Mouse (Mus musculus): ENCODE data around the gene Pnmal1.
"Not testable (repeated sequence)": the region's sequence is repeated elsewhere in the genome, so short reads cannot be mapped to it uniquely, and the experiment has no call there.

The Pnmal1 gene

GRCm38 (mm10) chr7:16950861-16951635, 8.4 kb upstream of the Pnmal1 start:
- DNase-seq (ENCODE audit: low spot score in 2 of 2): peak; percentile 67 to 80

DNA sequence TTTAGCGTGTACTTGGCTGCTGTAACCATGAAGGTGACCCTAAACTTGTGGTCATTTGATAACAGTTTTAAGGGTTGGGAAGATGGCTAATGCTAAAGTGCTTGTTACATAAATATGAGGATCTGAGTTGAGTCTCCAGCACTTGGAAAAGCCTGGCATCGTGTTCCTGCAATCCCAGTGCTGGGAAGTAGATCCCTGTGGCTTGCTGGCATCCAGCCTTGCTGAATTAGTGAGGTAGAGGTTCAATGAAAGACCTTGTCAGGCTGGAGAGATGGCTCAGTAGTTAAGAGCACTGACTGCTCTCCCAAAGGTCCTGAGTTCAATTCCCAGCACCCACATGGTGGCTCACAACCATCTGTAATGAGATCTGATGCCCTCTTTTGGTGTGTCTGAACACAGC, 5.7 kb upstream of the Pnmal1 start:
- DNase-seq (ENCODE audit: low spot score in 2 of 2): not testable (repeated sequence)

GRCm38 (mm10) chr7:16955712-16956111, 3.8 kb upstream of the Pnmal1 start:
- DNase-seq (ENCODE audit: low spot score in 2 of 2): no peak

DNA sequence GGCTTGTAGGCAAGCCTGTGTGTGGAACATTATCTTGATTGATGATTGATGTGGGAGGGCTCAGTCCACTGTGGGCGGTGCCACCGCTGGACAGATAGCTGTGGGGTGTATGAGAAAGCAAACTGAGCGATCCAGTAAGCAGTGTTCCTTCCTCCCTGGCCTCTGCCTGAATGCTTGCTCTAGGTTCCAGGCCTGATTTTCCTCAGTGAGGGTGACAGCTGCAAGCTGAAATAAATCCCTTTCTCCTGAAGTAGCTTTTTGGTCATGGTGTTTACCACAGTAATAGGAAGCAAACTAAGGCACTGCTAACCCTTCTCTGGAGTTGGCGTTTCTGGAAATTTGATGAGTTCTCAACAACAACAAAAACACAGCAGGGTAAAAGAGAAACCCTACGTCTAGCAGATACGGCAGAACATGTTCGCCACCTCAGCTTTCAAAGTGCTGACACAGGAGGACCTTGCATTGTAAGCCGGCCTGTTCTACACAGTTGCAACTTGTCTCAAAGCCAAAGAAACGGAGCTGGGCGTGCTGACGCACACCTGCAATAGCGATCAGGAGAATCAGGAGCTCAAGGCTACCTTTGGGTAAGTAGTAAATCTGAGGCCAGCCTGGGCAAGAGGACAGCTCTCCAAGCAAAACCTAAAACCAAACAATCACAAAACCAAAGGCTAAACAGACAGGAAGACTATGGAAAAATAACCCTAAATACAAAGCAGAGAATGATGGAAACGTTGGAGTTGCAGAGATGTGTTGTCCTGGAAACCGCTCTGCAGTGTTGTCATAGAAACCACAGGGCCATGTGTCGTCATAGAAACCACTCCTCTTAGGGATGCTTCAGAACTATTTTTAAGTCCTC, 2.8 kb upstream of the Pnmal1 start:
- peak in 1 of 2 experiments; percentile 34 for DNase-seq (ENCODE audit: low spot score in 2 of 2)

GRCm38 (mm10) chr7:16961678-16962077, 2.2 kb downstream of the Pnmal1 start:
- DNase-seq (ENCODE audit: low spot score in 2 of 2): no peak

DNA sequence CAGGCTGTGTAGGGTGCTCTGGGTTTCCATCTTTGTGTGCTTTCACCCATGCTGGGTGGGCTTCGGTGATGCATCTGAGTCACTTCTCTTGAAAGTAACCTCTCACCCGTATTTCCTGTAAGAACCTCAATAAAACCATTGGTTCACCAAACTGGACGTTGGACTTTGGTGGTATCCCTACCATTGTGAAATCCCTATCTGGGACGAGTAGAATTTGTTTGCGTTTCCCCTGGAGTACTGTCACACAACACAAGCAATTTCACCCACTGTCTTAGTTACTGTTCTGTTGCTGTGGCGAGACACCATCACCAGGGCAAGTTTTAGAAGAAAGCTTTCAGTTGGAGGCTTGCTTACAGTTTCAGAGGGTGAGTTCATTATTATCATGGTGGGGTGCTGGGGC, 8.9 kb downstream of the Pnmal1 start:
- no peak for DNase-seq (ENCODE audit: low spot score in 2 of 2)

GRCm38 (mm10) chr7:16971160-16971559, 11.7 kb downstream of the Pnmal1 start:
- no peak for DNase-seq (ENCODE audit: low spot score in 2 of 2)

GRCm38 (mm10) chr7:16974018-16974417, 14.5 kb downstream of the Pnmal1 start:
- no peak for DNase-seq (ENCODE audit: low spot score in 2 of 2)

- DNase-seq (ENCODE audit: low spot score in 2 of 2): no peak
Observed at GRCm38 (mm10) chr7:16976298-16976697, 16.8 kb downstream of the Pnmal1 start.

DNA sequence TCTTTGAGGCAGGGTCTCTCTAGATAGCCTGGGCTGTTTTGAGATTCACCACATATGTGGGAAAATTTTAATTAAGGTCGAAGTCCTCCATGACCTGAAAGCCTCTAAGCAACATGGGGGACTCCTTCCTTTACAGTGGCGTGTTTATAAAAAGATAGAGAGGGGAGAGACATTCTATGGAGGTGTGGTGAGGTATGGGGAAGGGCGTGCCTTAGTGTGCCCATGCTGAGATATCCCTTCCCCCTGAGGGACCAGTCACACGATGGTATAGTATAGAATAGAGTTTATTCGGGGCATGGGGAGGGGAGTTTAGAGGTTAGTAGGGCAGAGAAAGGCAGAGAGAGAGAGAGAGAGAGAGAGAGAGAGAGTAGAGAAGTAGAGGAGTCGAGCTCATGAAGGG, 18.7 kb downstream of the Pnmal1 start:
- DNase-seq (ENCODE audit: low spot score in 2 of 2): no peak

DNA sequence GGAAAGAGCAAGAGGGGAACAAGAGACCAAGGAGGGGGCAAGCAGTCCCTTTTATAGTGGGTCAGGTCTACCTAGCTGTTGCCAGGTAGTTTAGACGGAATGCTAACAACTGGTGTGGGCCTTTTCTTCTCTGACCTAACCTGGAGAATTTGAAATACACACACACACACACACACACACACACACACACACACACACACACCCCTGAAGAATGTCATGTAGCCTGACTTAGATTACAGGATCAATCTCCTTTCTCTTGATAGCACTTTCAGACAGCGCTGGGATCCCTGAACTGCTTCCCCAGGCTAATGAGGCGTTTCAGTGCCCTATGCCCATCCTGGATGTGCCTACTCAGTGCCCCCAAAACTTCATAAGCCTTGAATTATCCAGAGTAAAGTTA, 19.1 kb downstream of the Pnmal1 start:
- no peak for DNase-seq (ENCODE audit: low spot score in 2 of 2)

- no peak for DNase-seq (ENCODE audit: low spot score in 2 of 2)
Observed at GRCm38 (mm10) chr7:16980348-16980747, 20.9 kb downstream of the Pnmal1 start.

DNA sequence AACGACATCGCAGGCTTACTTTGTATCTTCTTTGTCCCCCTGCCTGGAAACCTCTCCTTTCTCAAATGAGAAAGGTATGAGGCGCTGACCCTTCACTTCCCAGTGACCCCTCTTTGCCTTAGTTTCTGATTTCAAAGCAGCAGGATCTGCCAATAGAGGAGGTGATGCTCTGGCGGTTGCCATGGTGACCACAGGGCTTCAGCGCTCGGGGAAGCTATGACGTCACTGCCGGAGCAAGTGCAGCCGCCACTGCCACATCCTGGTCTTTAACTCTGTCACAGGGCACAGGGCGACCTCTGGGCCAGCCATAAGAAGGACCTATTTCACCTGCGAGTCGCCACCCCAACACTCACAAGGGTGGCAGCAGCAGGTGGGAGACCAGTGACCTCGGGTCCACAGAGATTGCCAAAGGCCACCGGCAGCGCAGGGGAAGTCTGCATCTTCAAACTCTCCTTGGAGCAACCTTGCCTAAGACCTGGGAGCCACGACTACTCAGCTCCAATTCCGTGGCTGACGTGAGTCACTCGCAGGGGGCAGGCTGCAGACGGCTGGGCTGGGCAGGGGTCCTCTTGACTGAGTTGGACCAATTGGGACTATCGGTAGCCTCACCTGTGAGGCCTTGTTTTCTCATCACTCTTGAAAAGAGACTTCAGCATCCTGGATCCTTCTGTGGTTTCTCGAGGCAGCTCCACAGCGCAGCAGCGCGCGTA, 23.5 kb downstream of the Pnmal1 start, which contains the start of gene Gm42372:
Gm42372 (plus strand) TSS at position 228 of the 710 bp plus-strand sequence.
- DNase-seq (ENCODE audit: low spot score in 2 of 2): peak; percentile 74 to 85

DNA sequence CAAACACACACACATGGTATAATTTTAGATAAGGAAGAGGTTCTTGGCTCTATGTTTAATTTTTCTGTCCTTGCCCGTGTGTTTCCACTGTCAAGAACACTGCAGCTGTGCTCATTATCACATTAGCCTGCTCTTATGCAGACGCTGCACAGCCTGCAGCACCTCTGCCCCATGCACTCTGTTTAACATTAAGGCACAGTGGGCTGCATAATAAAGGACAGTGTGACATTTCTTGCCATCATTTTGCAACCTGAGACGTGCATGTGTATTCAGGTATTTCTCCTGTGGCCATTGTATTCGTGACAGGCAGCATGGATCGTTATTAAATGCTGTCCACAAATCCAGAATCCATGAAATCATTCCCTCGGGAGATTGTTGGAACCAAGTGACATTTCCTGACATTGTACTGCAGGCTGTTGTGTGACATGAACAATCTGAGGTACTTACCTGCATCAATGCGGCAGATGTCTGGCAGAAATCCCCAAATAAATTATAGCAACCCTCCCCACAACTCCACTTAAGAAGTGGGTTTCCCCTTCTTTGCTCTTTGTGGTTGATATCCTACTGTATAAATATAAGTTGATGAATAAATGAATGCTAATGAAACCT, 28.2 kb downstream of the Pnmal1 start:
- no peak for DNase-seq (ENCODE audit: low spot score in 2 of 2)

- no peak for DNase-seq (ENCODE audit: low spot score in 2 of 2)
Observed at GRCm38 (mm10) chr7:16988405-16988804, 28.9 kb downstream of the Pnmal1 start.

DNA sequence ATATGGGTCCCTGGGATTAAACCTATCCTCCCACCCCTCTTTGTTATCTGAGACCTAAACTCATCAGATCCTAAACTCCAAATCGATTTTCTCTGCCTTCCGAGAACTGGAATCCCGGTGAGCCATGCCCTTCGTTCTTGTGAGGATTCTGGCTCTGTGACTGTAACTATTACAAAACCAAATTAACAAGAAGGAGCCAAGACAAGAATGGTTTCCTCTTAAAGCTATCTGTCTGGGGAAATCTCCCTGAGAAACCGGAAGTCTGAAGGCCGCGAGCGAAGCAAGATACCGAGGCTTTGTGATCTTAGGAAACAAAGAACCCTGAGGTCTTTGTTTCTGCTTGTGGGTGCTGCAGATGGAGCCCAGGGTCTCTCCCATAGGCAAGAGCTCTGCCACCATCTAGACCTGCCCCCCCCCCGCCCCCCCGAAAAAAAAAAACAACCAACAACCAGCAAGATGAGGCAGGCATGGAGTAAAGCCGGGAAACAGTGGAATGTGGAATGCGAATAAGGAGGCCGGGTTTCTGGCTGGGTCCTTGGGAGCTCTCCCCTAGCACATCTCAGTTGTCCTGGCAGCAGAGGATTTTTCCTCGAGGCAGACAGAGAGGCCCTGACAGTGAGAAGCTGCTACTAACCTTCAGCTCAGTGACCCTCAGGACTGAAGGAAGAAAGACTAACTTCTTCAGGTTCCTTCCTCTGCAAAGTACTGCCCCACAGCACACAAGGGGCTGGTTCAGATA, 30.7 kb downstream of the Pnmal1 start:
- DNase-seq (ENCODE audit: low spot score in 2 of 2): no peak

GRCm38 (mm10) chr7:16991681-16992450, 32.4 kb downstream of the Pnmal1 start:
- DNase-seq (ENCODE audit: low spot score in 2 of 2): no peak

DNA sequence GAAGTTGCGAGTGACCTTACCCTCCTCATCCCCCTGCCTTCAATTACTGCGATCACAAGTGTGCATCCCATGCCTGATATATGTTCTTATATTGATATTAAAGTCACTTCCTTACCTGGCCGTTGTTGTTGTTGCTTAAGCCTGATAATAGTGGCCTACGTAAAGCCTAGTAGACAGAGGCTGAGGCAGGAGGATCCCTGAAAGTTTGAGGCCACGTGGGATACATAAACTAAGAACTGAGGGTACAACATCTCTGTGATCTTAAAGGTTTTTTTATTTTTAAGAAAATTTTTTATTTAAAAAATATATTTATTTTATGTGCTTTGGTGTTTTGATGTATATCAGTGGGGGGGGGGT, 33.0 kb downstream of the Pnmal1 start, which contains the start of gene Ccdc8:
Ccdc8 (plus strand) TSS at position 258 of the 357 bp plus-strand sequence.
- DNase-seq (ENCODE audit: low spot score in 2 of 2): no peak

DNA sequence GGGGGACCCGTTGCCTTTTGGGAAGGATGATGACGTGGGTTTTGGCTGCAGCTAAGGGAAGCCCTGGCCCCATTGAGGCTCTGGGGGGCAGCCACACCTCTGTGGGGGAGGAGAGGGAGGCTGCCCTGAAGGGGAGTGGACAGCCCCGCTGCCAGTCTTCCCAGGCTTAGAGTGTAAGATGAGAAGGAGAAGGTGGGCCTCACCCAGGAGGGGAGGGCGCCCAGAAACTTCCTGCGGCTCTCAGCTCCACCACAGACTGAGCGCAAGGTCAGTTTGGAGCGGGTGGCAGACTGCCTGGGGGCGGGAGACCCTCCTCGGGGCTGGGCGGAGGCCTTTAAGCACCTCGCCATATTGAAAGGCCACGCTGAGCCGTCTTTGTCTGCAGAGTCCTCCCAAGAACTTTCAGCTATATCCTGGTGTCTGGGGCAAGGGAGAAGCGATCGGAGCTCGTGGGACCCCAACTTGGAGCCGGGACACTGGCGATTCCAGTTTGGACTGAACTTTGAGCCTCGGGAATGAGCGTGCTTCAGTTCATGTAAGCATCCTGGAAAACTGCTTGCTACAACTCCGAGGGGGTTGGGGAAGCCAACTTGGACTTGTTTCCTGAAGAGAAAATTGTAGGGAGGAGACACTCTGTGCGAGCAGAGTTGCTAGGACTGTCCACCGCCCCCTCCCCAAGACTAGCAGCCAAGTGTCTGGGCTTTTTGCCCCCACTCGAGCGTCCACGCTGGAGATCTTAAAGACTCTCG, 34.3 kb downstream of the Pnmal1 start:
- DNase-seq (ENCODE audit: low spot score in 2 of 2): no peak

- DNase-seq (ENCODE audit: low spot score in 2 of 2): no peak
Observed at GRCm38 (mm10) chr7:16994400-16994799, 34.9 kb downstream of the Pnmal1 start.

Measured in frontal cortex, postnatal 25 days (tissue).